Mouse (Mus musculus) G1E-ER4 (cell line): ENCODE data around the gene Cfl1. TPM values are rescaled to one million over a fixed set of nuclear protein-coding genes. Genes with fewer than 3 reads are reported as not detected.

ENCODE experiments used
- GATA1 ChIP-seq: IDR thresholded peaks from one replicate; pipeline ENCODE4 v1.8.0; 2012; ENCODE audit warnings: low read length, inconsistent platforms
- polyA plus RNA-seq: library from polyadenylated mRNA; stranded (reverse); fragments of >175 nt; gene quantifications from 2 replicates; pipeline ENCODE4 v1.2.3, GENCODE M21; 2012

The Cfl1 gene
- polyA plus RNA-seq, 1 experiment, result 1,191 TPM

DNA sequence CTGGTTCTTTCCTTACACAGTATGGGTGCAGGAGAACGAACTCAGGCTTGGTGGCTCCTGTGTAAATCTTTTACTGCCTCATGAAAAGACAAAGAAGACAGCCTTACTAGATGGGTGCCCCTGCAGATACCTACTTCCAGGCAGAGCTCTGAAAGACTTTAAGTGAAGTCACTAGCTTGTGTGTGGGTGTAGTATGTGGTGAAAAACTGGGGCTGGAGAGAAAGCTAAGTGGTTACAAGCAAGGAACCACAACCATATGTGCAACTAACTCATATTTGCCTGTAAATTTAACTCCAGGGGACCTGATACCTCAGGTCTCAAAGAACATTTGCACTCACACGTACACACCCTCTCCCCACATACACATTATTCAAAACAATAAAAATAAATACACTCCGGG, 30.4 kb upstream of the Cfl1 start:
- TF ChIP-seq GATA1, result no peak

DNA sequence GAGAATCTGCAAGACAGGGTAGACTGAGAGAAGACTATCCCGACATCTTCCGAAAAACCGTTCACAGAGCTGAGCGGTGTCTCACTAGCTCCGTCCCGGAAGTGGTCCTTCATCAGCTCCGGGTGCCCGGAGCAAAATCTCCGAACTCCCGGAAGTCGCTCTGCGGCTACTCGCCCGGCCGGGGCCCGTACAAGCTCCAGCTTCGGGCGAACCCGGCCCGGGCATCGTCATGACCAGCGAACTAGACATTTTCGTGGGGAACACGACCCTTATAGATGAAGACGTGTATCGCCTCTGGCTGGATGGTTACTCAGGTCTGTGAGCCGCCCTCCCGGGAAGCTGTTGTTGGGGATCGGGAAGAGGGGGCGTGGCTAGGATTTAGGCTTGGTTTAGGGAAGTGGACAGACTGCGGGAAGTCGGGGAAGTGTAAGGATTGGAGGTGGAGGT, 29.8 kb upstream of the Cfl1 start, which contains the start of gene Fibp:
Gene Fibp (plus strand): TSS at position 151 of the 447 bp plus-strand sequence.
- no peak for TF ChIP-seq GATA1

DNA sequence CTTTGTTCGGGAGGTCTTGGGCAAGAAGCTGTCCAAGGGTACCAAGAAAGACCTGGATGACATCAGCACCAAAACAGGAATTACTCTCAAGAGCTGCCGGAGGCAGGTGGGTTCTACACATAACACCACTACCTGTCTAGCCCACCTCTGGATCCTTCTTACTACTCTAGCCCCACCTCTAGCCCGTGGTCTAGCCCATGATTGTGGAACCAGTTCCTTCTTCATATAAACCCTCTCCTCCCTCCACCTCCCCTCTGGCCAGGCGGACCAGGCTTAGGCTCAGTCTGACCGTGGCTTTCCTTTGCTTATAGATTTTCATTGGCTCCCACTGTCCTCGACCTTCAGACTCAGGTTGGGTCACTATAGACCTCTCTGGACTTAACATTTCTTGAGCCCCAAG, 28.8 kb upstream of the Cfl1 start:
- no peak for TF ChIP-seq GATA1

DNA sequence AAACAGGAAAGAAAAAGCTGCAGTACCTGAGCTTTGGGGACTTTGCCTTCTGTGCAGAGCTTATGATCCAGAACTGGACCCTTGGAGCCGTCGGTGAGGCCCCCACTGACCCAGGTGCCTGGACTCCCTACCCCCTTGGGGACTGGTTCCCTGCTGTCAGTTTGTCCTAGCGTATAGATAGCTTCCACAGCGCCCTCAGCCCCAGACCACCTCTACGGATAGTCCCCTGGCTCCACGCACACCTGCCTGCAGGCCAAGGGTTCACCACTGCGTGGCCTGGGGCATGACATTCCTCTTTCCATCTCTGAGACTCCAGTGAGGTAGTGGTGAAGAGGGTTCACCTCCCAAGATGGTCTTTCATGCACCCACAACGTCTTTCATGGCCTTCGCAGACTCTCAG, 27.0 kb upstream of the Cfl1 start:
- no peak for TF ChIP-seq GATA1

DNA sequence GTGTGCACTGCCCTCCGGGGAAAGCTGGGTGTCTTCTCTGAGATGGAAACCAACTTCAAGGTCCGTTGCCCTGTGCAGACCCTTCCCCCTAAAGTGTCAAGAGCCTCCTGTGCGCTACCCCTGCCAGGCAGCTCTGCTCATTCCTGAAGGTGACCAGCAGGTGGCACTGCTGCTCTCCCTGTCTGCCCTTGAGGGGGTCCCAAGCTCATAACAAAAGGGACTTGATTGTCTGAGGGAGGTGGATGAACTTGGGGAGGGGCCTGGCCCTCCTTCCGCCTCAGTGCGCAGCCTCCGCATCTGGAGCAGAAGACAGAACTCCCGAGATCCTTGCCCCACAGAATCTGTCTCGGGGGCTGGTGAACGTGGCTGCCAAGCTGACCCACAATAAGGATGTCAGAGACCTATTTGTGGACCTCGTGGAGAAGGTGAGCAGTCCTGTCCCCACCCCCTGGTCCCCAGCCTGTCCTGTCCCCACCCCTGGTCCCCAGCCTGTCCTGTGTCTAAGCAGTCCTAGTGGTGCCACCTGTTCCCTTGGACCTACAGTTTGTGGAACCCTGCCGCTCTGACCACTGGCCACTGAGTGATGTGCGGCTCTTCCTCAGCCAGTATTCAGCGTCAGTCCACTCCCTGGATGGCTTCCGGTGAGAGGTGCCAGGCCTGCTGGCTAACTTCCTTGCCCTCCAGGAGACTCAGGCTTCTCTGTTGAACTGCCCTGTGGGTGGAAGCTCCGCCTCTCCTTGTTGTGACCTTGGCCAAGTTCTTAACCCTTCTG, 26.3 kb upstream of the Cfl1 start:
- no peak for TF ChIP-seq GATA1

- TF ChIP-seq GATA1, result no peak
These were observed 25.2 kb upstream of the Cfl1 start for GRCm38 (mm10) chr19:5465037-5465436.

DNA sequence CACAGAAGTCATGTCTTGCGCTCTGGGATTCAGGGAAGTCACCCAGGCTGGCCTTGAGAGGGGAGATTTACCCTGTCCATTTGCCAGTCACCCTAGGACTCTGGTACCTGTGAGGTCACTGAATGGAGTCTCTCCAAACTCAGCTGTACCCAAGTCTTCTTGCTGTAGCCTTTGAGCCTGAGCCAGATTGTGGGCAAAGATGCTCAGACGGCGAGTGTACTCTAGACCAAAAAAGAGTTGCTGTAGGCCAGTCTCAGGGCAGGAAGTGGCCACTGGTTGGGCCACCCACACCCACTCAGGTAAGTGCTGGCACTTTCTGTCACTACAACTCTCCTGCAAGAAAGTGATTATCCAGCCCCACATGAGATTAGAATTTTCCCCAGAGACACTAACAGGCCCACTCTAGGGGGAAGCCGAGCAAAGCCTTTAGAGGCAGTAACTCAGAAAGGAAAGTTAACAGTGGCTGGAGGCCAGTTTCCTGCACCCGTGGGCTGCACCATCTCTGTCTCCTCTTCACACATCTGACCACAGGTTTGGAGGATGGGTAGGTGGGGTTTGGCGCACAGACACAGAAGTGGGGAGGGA, 23.2 kb upstream of the Cfl1 start:
- no peak for TF ChIP-seq GATA1

DNA sequence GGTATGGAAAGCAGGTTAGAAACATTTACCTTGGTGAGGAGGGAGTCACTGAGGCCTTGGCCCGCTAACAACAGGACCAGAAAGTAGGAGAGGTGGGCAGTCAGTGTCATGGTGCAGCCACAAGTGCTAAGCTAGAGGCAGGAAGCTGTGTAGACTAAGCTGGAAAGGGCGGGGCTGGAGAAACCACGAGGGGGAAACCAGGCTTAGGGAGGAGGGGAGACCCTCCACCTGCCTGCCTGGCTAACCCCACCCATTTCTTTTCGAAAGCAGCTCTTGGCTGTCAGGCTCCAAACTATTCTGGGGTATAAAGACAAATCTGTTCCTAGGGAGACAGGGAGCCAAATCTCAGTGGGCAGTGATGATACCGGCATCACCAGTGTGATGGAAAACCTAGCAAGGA, 21.9 kb upstream of the Cfl1 start, which contains the start of gene Ctsw:
Gene Ctsw (minus strand): TSS at position 134 of the 400 bp plus-strand sequence.
- no peak for TF ChIP-seq GATA1

GRCm38 (mm10) chr19:5471846-5472245, 18.4 kb upstream of the Cfl1 start:
- no peak for TF ChIP-seq GATA1

- TF ChIP-seq GATA1, result no peak
These were observed 17.4 kb upstream of the Cfl1 start for GRCm38 (mm10) chr19:5472857-5473256.

DNA sequence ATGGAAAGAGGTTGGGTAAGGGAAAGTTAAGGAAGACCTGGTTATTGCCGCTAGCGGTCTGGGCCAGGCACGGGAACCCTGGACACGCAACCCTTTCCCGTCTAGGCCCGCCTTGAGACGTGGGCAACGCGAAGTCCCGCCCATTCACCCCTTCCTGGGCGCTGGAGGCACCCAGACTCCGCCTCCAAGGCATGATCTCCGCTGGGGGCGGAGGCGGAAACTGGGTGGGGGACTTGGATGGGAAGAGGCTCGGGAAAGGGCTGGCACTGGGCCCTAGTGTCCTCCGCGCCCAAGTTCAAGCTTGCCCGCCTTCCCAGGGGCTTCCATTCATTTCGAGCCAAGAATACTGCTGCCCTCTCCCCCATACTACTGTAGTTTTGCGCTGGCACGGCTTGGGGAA, 16.5 kb upstream of the Cfl1 start, which contains the start of gene Efemp2:
Gene Efemp2 (plus strand): TSS at position 235 of the 400 bp plus-strand sequence.
- TF ChIP-seq GATA1, result no peak

- TF ChIP-seq GATA1, result no peak
These were observed 15.8 kb upstream of the Cfl1 start for GRCm38 (mm10) chr19:5474281-5475068.

DNA sequence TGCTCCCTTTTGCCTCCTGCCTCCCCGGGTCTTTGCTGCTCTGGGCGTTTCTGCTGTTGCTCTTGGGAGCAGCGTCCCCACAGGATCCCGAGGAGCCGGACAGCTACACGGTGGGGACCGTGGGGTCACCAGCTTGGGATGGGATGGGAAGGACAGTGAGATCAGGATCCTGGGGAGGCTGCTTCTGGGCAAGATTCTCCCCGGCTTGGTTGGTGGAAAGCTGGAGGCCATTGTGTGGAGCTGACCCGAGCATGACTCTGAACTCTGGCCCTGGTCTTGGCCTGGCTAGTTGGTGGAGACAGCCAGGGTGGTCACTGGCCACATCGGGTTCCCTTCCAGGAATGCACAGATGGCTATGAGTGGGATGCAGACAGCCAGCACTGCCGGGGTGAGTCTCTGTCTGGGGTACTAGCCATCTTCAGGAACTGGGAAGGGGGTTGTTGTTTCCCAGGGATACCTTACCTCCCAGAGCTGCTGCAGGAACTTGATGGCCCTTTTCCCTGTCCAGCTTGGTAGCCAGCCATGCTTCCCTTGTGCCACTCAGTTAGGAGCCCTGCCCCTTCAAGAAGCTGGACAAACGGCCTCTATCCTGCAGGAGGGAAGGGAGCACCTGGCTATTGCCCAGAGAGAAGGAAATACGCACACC, 15.1 kb upstream of the Cfl1 start:
- no peak for TF ChIP-seq GATA1

DNA sequence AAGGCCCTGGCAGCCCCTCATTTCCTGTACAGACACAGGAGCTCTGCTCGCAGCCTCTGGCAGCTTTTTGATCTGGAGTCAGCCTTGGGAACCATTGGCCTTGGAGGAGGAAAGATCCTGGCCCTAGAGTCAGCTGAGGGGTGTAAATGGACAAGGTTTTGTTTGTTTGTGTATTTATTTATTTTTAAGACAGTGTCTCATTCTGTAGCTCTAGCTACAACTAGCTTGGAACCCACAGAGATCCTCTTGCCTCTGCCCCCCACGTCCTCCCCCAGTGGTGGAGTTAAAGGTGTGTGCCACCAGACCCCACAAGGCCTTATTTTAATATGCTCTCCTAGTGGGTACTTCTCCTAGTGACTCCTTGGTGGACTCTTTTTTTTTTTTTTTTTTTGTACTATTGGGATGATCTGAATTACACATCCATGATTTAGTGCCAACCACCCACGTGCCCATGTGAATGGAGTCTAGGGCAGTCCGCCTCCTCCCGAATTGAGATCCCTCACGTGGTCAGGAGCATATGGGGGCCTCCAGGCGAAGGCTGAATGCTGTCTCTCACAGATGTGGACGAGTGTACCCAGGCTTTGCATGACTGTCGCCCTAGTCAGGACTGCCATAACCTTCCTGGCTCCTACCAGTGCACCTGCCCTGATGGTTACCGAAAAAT, 13.1 kb upstream of the Cfl1 start:
- no peak for TF ChIP-seq GATA1

DNA sequence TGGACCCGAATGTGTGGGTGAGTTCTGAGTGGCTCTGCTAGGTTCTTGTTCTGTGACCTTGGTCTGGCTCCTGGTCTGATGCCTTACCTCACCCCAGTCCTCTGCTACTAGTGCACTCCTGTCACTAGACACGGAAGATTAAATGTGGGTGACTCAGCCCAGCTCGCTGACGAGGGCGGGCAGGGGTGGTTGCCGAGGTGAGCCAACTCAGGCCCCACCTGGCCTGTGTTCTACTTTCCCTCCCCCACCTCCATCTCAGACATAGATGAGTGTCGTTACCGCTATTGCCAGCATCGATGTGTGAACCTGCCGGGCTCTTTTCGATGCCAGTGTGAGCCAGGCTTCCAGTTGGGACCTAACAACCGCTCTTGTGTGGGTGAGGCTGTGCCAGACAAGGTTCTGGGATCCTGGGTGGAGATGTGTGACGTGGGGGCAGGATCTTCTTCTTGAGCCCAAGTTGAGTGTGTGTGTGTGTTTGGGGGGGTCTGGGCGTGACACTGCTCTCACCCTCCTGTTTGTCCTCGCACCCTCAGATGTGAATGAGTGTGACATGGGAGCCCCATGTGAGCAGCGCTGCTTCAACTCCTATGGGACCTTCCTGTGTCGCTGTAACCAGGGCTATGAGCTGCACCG, 12.5 kb upstream of the Cfl1 start:
- no peak for TF ChIP-seq GATA1
